Mouse (Mus musculus) kidney, postnatal 4 days (tissue): ENCODE measurements around the gene Prdm13.

ENCODE experiments used
- DNase-seq, 2 experiments: peaks; one replicate each; pipeline ENCODE4 v3.0.0; 2021; ENCODE audit warnings: mixed read lengths in 2 of 2

The Prdm13 gene

GRCm38 (mm10) chr4:21685595-21686091 is at the start of gene Prdm13:
Prdm13 (minus strand) TSS chr4:21685963.
- no peak for DNase-seq

DNA sequence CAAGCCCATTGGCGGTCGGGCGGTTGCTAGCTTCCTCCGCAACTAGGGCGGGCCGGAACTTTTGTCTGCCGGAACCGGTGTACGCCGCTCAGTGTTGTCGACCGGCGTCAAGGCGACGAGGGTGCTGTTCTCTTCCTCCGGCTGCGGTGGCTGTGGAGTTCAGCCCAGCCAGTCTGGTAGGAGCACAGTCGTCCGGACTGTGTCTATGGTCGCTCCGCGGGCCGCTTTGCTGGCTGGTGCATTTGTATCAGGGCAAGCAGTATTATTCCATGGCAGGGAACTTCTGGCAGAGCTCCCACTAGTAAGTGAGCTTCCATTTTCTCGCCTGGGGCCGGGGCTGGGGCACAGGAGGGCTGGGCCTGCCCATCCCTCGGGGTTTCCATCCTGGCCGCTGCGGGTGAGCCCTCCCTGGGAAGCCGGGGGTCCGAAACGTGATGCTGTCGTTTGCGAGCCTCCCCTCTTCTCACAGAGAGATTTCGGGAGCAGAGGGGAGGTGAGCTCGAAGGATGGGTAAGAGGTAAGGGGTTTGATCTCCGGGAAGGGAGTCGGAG is 41.9 kb upstream of the Prdm13 start, which contains the start of gene Ccnc:
Gene Ccnc, plus strand, starts transcription at position 87 of the 551 bp plus-strand sequence.
- peak; percentile 92 to 94 for DNase-seq

DNA sequence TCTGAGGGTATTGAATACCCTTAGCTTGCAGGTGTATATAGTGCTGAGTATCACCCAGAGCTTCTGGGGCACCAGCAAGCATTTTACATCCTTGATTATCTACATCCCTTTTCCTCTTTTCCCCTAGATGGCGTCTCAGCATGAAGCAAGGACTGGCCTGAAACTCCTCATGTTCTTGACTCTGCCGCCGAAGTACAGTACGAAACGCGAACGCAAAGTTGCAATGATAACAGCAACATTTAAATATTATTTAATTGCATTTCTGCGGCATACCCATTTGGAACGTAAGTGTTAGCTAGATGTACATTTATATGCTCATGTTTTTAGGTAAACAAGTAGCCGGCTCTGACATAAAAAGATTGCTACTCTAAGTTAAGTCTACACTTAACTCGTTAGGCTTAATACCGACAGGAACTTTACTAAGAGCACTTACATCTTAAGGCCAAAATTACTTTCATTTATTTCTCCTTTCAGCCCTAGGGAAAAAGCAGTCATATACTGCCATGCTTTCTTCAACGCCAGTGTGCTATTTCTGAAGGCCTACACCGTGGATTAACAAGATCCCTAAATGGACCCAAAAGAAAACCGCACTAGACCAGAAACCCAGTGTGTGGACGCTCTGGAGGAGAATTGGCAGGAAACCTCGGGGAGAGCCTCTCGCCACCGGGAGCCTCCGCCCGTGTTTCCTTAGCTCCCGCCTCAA is 41.3 kb upstream of the Prdm13 start:
- peak; percentile 26 to 49 for DNase-seq

- no peak for DNase-seq
Observed at GRCm38 (mm10) chr4:21722752-21723334, 37.1 kb upstream of the Prdm13 start.

GRCm38 (mm10) chr4:21712147-21712546 is 26.4 kb upstream of the Prdm13 start:
- DNase-seq = peak; percentile 94 to 96

- no peak for DNase-seq
Observed at GRCm38 (mm10) chr4:21705046-21705445, 19.3 kb upstream of the Prdm13 start.

GRCm38 (mm10) chr4:21695638-21696254 is 10.0 kb upstream of the Prdm13 start:
- peak; percentile 72 to 75 for DNase-seq

DNA sequence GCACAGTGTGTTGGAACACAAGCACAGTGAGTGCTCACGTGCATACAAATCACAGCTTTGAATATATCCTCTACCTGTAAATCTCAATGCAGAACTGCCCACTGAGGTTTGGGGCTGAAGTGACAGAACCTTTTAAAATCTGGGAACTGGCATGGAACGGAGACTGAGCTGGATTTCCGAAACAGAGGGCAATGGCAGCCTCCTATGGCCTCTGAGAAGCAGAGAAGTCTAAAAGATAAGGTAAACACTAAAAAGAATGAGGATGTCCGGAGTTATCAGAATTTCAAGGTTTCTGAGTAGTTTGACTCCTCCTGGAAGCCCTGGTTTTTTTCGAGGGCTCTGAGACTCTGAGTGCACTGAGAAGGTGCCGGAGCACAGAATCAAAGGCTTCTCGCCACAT is 4.5 kb upstream of the Prdm13 start:
- no peak for DNase-seq

GRCm38 (mm10) chr4:21689492-21689941 is 3.8 kb upstream of the Prdm13 start:
- DNase-seq = peak in 1 of 2 experiments; percentile 17

GRCm38 (mm10) chr4:21688703-21689200 is 3.0 kb upstream of the Prdm13 start:
- peak; percentile 32 to 54 for DNase-seq

DNA sequence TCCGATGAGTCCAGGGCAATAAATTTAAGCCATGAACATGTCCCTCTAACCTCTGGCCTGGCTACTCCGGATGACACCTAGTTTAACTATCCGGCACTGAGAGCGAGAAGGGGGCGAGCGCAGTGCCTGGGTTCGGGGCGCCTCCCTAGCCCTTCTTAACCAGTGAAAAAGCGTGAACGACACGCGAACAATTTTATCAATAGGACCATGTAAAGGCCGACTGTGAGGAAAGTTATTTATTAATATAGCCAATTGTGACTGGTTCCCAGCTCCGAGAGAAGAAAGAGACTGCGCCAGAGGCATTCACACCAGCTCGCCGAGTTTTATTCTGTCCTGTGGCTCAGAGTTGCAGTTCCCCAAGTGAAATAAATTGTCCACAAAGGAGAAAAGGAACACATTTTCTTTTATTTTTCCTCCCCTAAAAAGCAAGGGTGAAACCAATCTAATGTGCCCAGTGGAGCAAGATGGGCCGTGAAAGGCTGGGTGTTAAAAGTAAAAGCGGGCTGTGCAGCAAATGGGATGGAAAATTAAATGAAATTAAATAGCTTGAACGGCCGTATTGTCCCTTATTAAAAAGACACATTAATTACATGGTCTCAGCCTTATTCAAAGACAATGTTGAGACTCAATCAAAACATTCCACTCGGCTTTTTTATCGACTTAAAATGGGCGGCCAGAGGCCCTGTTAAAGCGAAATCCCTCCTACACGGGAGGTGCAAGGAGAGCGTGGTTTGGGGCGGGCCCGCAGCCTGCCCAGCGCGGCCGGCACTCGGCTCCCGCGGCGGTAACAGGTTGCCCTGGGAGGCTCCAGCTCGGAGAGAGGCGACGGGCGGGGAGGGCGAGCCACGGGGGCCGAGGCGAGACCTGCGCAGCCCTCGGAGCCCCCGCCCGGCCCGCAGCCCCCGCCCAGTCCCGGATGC is 2.3 kb upstream of the Prdm13 start:
- peak; percentile 23 to 43 for DNase-seq

GRCm38 (mm10) chr4:21686934-21687333 is 1.2 kb upstream of the Prdm13 start:
- DNase-seq = no peak

- no peak for DNase-seq
Observed at GRCm38 (mm10) chr4:21686416-21686815, 653 bp upstream of the Prdm13 start.

DNA sequence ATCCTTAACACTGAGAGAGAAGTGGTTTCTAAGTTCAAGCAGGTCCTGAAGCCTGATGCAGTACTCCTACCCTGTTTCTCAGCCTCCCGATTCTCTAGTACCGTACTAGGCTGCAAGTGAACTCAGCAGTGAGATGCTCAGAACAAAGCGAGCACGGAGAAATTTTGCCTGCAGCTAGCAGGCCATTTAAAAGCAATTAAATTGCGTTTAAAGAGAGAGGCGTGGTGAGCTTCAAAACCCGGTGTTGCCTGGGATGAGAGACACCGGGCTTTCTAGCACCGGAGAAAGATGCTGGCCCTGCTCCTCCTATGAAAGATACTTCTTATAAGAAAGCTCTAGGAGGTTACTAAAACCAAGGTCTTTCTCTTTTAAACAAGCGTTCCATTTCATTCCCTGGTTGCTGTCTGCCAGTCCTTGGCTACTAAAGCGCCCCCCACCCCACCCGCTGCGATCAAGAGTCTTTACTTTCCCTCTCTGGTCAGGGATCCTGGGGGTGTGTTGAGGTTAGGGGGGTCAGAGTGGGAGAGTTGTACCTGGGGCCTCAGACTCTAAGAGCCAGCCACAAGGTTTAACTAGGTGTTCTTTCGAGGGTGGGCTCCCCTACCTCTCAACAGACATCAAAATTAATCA is 1.3 kb downstream of the Prdm13 start:
- DNase-seq = no peak

GRCm38 (mm10) chr4:21682421-21683150 is 3.2 kb downstream of the Prdm13 start:
- no peak for DNase-seq

DNA sequence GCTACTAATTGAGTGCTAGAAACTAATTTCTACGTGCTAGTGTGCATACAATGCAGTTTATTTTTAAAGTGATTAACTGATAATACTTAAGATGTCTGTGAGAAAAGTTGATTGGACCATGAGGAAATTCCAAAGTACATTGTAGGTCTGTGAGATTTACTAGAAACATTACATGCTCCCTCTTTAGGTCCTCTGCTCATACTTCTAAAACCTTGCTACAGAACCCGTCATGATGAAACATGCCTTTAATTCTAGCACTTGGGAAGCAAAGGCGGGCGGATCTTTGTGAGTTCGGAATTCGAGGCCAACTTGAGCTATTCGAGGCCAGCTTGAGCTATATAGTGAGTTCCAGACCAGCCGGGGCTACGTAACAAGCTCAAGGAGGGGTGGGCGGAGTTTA is 4.8 kb downstream of the Prdm13 start:
- no peak for DNase-seq

- no peak for DNase-seq
Observed at GRCm38 (mm10) chr4:21679624-21680480, 5.9 kb downstream of the Prdm13 start.

GRCm38 (mm10) chr4:21678975-21679623 is 6.7 kb downstream of the Prdm13 start:
- peak; percentile 58 to 67 for DNase-seq
